Mouse (Mus musculus): ENCODE measurements around the gene Sox6.

Gene Sox6

DNA sequence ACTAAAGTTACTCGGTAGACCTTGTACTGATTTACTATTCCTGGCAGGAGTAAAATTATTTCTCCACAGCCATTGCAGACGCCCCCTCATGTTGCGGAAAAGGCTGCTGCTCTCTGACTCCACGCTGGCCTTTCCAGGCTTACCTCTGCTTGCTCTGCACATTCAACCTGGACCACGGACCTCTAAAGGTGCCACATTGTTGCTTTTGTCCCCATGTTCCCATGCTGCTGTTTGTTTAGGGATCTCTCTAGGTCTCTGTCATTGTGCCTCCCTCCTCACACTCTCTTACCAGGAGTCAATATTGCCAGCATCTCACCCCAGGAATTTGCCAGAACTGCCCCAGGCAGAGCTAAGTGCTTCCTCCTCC, 473.6 kb downstream of the Sox6 start:
- no peak for DNase-seq (ENCODE audit: low read depth, low spot score)

DNA sequence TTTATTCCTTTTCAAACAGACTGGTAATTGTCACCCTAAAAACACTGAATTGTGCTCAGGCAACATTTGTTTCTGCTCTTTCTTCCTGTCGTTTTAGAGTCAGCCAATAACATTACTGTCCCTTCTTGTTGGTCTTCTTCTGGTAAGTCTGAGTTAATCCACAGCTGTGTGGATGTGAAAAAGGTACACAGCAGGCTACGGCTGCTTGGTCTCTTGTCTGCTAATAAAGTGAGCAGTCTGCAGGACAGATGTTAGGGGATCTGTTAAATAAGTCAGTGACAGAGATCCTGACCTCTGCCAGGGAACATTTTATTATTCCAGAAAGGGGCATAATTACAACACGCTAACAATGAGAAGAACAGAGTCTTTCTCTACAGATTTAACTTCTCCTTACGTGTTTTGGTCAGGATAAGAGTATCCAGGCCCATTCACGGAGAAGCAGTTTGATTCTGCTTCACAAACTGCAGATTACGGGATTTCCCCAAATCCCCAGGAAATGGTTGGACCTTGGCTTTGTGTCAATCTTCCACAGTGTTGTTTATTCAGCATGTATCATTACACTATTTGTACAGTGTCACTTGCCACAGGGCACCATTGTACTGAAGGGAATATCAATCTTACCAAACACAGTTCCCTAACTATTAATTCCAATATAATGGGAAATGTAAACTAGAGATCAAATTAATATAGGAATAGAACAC, 474.1 kb downstream of the Sox6 start:
- no peak for DNase-seq (ENCODE audit: low read depth, low spot score)

DNA sequence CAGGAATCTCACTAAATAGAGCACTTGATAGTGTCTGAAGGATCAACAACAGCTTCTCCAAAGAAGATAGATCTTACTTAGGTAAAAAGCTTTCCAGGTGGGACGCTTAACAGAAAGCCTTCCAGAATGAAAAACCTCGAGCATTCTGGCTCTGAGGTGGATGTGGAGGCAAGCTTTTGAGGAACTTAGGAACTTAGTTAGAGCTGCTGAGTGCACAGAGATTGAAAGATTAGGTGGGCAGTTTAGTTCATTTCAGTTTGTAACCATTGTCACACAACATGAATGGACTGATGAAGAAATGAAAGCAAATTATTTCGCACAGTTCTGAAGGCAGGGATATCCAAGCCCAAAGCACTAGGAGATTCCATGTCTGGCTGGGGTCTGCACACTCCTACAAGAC, 481.9 kb downstream of the Sox6 start:
- no peak for DNase-seq (ENCODE audit: low read depth, low spot score)

- no peak for DNase-seq (ENCODE audit: low read depth, low spot score)
Measured at GRCm38 (mm10) chr7:115550197-115550804, 488.3 kb downstream of the Sox6 start.

DNA sequence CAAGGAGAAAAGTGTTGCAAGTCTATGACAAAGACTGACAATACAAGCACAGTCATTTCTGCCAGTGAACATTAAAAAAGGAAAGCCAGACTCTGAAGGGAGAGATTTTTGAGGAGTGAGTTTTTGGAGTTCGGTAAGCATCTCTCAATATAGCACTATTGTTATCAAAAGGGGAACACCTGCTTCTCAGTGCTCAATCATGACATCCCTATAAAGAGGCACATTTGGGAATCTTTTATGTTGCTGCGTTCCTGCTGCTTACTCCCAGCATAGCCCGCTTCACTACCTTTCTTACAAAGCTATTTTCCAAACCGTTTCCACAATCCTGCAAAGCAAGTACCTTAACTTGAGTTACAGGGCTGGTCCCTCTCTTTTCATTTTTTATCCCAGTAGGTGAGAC, 488.9 kb downstream of the Sox6 start:
- DNase-seq (ENCODE audit: low read depth, low spot score) = no peak

- DNase-seq (ENCODE audit: low read depth, low spot score) = no peak
Measured at GRCm38 (mm10) chr7:115545585-115546374, 492.8 kb downstream of the Sox6 start.

GRCm38 (mm10) chr7:115543596-115543995, 495.0 kb downstream of the Sox6 start:
- DNase-seq (ENCODE audit: low read depth, low spot score) = no peak

- no peak for DNase-seq (ENCODE audit: low read depth, low spot score)
Measured at GRCm38 (mm10) chr7:115540261-115540660, 498.3 kb downstream of the Sox6 start.

- no peak for DNase-seq (ENCODE audit: low read depth, low spot score)
Measured at GRCm38 (mm10) chr7:115539003-115539402, 499.6 kb downstream of the Sox6 start.

DNA sequence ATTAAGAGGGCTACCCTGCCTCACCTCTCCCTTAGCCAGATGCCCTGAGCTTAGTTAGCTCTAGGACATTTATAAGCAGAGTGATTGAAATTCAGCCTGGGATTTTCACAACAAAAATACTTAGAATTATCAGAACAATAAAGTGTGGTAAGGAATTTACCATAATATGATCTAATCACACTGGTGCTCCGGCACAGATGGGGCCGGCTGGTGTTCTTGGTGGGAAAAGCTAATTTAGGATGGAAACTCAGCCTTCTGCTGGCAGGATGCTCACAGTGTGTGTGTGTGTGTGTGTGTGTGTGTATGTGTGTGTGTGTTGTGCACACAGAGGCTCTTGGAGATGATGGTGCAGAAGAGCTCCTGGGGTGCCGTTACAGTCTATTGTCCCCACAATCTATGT, 501.0 kb downstream of the Sox6 start:
- DNase-seq (ENCODE audit: low read depth, low spot score) = no peak

GRCm38 (mm10) chr7:115536521-115536920, 502.1 kb downstream of the Sox6 start:
- DNase-seq (ENCODE audit: low read depth, low spot score) = no peak

GRCm38 (mm10) chr7:115531875-115532274, 506.7 kb downstream of the Sox6 start:
- DNase-seq (ENCODE audit: low read depth, low spot score) = no peak

DNA sequence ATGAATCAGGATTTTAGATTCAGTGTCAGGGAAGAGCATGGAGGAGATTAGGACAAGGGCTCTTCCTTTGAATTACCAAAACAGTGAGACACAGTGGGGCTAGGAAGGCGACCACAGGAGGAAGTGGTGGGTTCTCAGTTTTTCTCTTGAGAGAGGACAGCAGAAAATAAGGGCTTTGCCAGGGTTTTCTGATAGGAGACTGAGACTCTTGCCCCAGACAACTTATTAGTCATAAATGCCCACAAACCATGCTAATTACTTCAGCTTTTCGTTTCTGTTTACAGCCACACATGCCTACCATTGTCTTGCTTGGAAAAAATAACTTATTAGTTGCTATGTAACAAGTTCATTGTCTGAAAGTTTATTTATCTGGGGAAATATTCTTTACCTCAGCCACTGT, 507.4 kb downstream of the Sox6 start:
- no peak for DNase-seq (ENCODE audit: low read depth, low spot score)

- no peak for DNase-seq (ENCODE audit: low read depth, low spot score)
Measured at GRCm38 (mm10) chr7:115517701-115518100, 520.9 kb downstream of the Sox6 start.

DNA sequence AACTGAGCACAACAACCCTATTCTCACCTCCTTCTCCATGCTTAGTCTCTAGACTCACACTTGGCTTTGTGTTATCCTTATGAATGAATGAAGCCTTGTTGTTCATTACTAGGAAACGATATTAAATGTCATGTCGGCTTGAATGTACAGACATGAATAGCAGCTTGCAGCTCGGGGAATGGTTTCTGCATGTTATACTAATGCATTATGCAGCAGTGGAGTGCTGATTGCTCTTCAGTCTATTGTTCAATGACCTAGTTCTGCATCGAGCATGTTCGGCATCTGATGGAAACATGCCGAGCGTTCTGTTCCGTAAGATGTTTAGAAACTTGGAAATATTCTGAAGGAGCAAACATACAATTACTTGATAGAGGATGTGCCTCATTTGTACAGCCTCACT, 524.9 kb downstream of the Sox6 start:
- no peak for DNase-seq (ENCODE audit: low read depth, low spot score)

GRCm38 (mm10) chr7:115511777-115512176, 526.8 kb downstream of the Sox6 start:
- no peak for DNase-seq (ENCODE audit: low read depth, low spot score)

DNA sequence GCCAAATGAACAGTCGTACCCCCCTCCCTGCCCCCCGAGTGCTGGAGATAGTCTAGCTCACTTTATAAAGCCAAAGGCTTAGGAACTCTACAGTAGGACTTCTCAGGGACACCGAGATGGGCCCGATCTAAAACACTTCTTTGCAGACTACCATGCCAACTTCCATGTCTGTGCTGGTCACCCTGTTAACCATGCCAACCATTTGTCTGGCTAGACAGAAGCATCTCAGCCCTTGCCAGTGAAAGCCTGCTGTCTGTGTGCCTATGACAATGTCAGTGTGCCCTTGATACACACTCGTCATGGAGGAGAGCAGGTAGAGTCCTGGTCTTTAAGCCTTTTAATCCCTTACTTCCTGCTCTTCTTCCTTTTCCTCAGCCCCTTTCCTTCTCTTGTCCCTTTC, 527.5 kb downstream of the Sox6 start:
- no peak for DNase-seq (ENCODE audit: low read depth, low spot score)

DNA sequence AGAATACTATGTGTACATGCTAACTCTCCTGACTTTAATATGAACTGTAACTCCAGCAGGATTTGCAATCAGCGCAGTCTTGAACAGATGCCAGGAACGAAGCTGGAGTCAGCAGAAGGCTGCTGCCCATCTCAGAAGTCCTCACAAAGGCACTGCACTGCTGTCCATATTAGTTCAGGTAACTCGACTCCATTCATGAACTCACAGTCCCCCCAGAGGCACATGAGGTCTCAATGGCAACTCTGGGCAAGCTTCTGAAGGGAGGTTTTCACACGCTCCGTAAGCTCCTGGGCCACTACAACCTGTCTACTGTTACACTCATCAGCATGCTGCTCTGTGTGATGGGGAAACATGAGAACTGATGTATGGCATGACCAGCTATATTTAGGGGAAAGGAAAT, 528.6 kb downstream of the Sox6 start:
- no peak for DNase-seq (ENCODE audit: low read depth, low spot score)

GRCm38 (mm10) chr7:115506385-115506784, 532.2 kb downstream of the Sox6 start:
- DNase-seq (ENCODE audit: low read depth, low spot score) = no peak

DNA sequence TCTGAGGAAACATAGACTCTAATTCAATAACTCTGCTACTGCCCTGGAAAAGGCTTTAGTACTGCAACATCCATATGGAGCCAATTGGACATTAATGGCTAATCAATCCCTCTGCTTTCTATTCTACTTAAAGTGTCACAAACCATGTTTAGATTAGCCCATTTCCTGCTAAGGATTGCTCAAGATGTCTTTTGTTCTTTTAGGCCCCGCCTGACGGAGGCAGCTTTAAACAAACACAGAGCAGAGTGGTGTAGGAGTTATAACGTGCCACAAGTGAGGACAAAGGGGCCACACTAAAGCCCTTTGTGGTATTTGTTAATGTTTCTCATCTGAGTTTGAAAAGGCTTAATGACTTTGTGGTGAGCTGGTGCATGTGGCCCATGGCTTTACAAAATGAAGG, 537.1 kb downstream of the Sox6 start:
- DNase-seq (ENCODE audit: low read depth, low spot score) = no peak

DNA sequence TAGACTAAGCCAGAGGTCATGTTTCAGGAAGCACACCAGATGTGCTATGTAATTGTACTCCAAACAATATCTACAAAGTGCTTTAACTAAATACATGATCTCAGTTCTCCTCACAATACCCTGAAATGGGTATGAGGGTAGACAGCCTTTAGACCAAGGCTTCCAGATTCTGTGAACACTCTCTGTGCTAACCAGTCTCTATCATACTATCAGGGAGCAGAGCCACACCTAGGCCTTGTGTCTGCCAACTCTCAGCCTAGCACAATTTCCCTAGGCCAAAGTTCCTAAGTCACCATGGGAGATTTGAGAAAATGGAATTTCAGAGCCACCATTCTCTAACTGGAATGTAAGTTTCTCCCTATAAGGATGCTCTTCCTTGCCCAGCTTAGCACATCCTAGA, 537.8 kb downstream of the Sox6 start:
- no peak for DNase-seq (ENCODE audit: low read depth, low spot score)

GRCm38 (mm10) chr7:115500170-115500569, 538.4 kb downstream of the Sox6 start:
- no peak for DNase-seq (ENCODE audit: low read depth, low spot score)

DNA sequence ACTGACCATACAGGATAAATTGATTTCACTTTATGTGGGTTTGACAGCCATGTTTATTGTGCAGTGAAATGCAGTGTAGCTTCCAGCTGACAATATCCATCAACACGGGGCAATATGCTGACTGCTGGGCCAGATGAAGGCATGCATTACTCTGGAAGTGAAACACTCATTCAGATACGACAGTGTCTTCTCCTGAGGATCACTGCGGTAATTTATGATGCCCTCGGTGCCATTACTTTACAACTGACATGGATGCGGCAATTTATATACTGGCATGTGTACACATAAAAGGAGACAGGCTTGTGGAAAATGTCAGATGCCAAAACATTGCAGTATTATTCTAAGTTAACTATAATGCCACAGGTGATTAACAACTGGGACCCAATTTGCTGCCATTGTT, 546.9 kb downstream of the Sox6 start:
- no peak for DNase-seq (ENCODE audit: low read depth, low spot score)

Measured in brain, embryonic 18.5 days (tissue).